Mouse (Mus musculus): ENCODE results near the gene Gm29666. TPM values are rescaled to one million over a fixed set of nuclear protein-coding genes. Genes with fewer than 3 reads are reported as not detected.

Gene Gm29666
- polyA plus RNA-seq, 1 experiment from 2014 or later = 0.62 TPM

GRCm38 (mm10) chr15:84953259-84953658, 33.4 kb upstream of the Gm29666 start:
- no peak overlapping the region for H3K4me3 ChIP-seq (ENCODE audit: low read length)
- 92% methylated on average over 11 of the region's 11 CpGs for WGBS
- H3K36me3 ChIP-seq (ENCODE audit: control insufficient read depth, insufficient read depth, low read length) = peaks cover 11% of the 10 kb centered on the region
- H3K27ac ChIP-seq (ENCODE audit: low read length) = no peak overlapping the region
- H3K4me2 ChIP-seq (ENCODE audit: low read depth, low read length) = no peak overlapping the region
- H3K4me1 ChIP-seq (ENCODE audit: control insufficient read depth, insufficient read depth, low read length) = no peaks in the 10 kb centered on the region
- H3K27me3 ChIP-seq (replicated peaks; ENCODE audit: control insufficient read depth, insufficient read depth, low read length) = no peaks in the 10 kb centered on the region
- ATAC-seq = no peak
- no peaks in the 10 kb centered on the region for H3K9me3 ChIP-seq (ENCODE audit: control insufficient read depth, low read length)
- no peak overlapping the region for H3K9ac ChIP-seq (ENCODE audit: low read depth, low read length)

- Histone ChIP-seq H3K36me3 (ENCODE audit: control insufficient read depth, insufficient read depth, low read length) (peaks cover 11% of the 10 kb centered on the region), H3K4me1 (ENCODE audit: control insufficient read depth, insufficient read depth, low read length) (no peaks in the 10 kb centered on the region)
- ATAC-seq = no peak
Measured at GRCm38 (mm10) chr15:84950053-84950452, 30.2 kb upstream of the Gm29666 start.

GRCm38 (mm10) chr15:84948990-84949389, 29.2 kb upstream of the Gm29666 start:
- no peak overlapping the region for H3K27ac ChIP-seq (ENCODE audit: low read length)
- WGBS = 89% methylated on average over 14 of the region's 14 CpGs
- no peak overlapping the region for H3K4me3 ChIP-seq (ENCODE audit: low read length)
- H3K27me3 ChIP-seq (replicated peaks; ENCODE audit: control insufficient read depth, insufficient read depth, low read length) = no peaks in the 10 kb centered on the region
- no peak overlapping the region for H3K4me2 ChIP-seq (ENCODE audit: low read depth, low read length)
- no peak for ATAC-seq
- H3K36me3 ChIP-seq (ENCODE audit: control insufficient read depth, insufficient read depth, low read length) = peaks cover 11% of the 10 kb centered on the region
- H3K9me3 ChIP-seq (ENCODE audit: control insufficient read depth, low read length) = no peaks in the 10 kb centered on the region
- H3K4me1 ChIP-seq (ENCODE audit: control insufficient read depth, insufficient read depth, low read length) = no peaks in the 10 kb centered on the region
- no peak overlapping the region for H3K9ac ChIP-seq (ENCODE audit: low read depth, low read length)

More at GRCm38 (mm10) chr15:84950053-84950452, 30.2 kb upstream of the Gm29666 start:
- WGBS = 83% methylated on average over 4 of the region's 4 CpGs
- Histone ChIP-seq H3K27me3 (replicated peaks; ENCODE audit: control insufficient read depth, insufficient read depth, low read length) (no peaks in the 10 kb centered on the region), H3K27ac (ENCODE audit: low read length) (no peak overlapping the region), H3K4me2 (ENCODE audit: low read depth, low read length) (no peak overlapping the region), H3K4me3 (ENCODE audit: low read length) (no peak overlapping the region), H3K9me3 (ENCODE audit: control insufficient read depth, low read length) (no peaks in the 10 kb centered on the region), H3K9ac (ENCODE audit: low read depth, low read length) (no peak overlapping the region)

DNA sequence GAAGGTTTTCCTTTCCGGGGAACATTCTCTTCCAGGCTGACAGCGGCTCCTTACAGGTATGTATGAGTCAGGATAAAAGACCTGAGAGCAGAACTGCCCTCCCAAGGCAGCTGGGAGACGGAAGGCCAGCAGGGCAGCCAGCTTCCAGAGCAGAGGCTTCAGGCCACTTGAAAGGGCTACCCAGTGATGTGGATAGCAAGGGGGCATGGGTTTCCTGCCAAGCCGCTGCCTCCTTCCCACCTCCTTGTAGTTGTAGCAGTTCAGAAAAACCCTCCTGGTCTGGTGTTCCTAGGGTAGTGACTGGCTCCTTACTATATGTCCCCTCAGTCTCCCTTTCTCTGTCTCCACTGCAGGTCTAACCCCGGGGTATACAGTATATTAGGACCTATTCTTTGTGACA, 24.5 kb upstream of the Gm29666 start:
- H3K4me2 ChIP-seq (ENCODE audit: low read depth, low read length) = no peak overlapping the region
- no peaks in the 10 kb centered on the region for H3K4me1 ChIP-seq (ENCODE audit: control insufficient read depth, insufficient read depth, low read length)
- no peaks in the 10 kb centered on the region for H3K27me3 ChIP-seq (replicated peaks; ENCODE audit: control insufficient read depth, insufficient read depth, low read length)
- WGBS = 83% methylated on average over 5 of the region's 5 CpGs
- H3K4me3 ChIP-seq (ENCODE audit: low read length) = no peak overlapping the region
- H3K36me3 ChIP-seq (ENCODE audit: control insufficient read depth, insufficient read depth, low read length) = peaks cover 16% of the 10 kb centered on the region
- no peak overlapping the region for H3K9ac ChIP-seq (ENCODE audit: low read depth, low read length)
- ATAC-seq = no peak
- H3K9me3 ChIP-seq (ENCODE audit: control insufficient read depth, low read length) = no peaks in the 10 kb centered on the region
- H3K27ac ChIP-seq (ENCODE audit: low read length) = no peak overlapping the region

- Histone ChIP-seq H3K27me3 (replicated peaks; ENCODE audit: control insufficient read depth, insufficient read depth, low read length) (no peaks in the 10 kb centered on the region), H3K4me3 (ENCODE audit: low read length) (no peak overlapping the region), H3K4me1 (ENCODE audit: control insufficient read depth, insufficient read depth, low read length) (no peaks in the 10 kb centered on the region), H3K9me3 (ENCODE audit: control insufficient read depth, low read length) (no peaks in the 10 kb centered on the region), H3K9ac (ENCODE audit: low read depth, low read length) (no peak overlapping the region), H3K36me3 (ENCODE audit: control insufficient read depth, insufficient read depth, low read length) (peaks cover 18% of the 10 kb centered on the region), H3K4me2 (ENCODE audit: low read depth, low read length) (no peak overlapping the region), H3K27ac (ENCODE audit: low read length) (no peak overlapping the region)
- 70% methylated on average over 11 of the region's 11 CpGs for WGBS
- ATAC-seq = no peak
Measured at GRCm38 (mm10) chr15:84942647-84943285, 22.9 kb upstream of the Gm29666 start.

DNA sequence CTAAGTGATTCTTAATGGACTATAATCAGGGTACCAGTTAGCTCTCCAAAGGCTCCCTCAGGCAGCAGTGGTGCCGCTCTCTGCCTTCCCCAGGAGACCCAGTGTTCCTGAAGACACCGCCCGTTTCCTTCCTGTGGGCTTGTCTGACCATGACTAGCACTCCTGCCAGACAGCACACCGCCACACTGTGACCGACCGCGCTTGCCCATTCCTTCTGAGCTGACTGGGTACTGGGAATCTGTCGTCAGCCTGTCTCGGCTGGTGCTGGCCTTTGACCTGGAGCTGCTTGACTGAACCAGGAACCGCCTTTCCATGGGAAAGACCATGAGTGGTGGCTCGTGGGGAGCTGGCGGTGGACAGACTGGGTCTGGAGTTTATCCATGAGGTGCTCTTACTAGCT, 20.3 kb upstream of the Gm29666 start:
- WGBS = 74% methylated on average over 12 of the region's 12 CpGs
- no peak overlapping the region for H3K9ac ChIP-seq (ENCODE audit: low read depth, low read length)
- H3K4me3 ChIP-seq (ENCODE audit: low read length) = no peak overlapping the region
- no peaks in the 10 kb centered on the region for H3K27me3 ChIP-seq (replicated peaks; ENCODE audit: control insufficient read depth, insufficient read depth, low read length)
- ATAC-seq = no peak
- H3K36me3 ChIP-seq (ENCODE audit: control insufficient read depth, insufficient read depth, low read length) = peaks cover 33% of the 10 kb centered on the region
- H3K9me3 ChIP-seq (ENCODE audit: control insufficient read depth, low read length) = no peaks in the 10 kb centered on the region
- no peak overlapping the region for H3K27ac ChIP-seq (ENCODE audit: low read length)
- H3K4me1 ChIP-seq (ENCODE audit: control insufficient read depth, insufficient read depth, low read length) = no peaks in the 10 kb centered on the region
- no peak overlapping the region for H3K4me2 ChIP-seq (ENCODE audit: low read depth, low read length)

DNA sequence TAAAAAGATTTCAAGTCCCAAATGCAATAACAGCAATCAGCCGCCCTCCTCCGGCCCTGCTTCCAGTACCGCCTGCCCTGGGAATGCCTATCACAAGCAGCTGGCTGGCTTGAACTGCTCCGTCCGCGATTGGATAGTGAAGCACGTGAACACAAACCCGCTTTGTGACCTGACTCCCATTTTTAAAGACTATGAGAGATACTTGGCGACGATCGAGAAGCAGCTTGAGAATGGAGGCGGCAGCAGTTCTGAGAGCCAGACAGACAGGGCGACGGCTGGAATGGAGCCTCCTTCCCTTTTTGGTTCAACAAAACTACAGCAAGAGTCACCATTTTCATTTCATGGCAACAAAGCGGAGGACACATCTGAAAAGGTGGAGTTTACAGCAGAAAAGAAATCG, 15.1 kb upstream of the Gm29666 start:
- Histone ChIP-seq H3K4me1 (ENCODE audit: control insufficient read depth, insufficient read depth, low read length) (no peaks in the 10 kb centered on the region), H3K27ac (ENCODE audit: low read length) (no peak overlapping the region), H3K9ac (ENCODE audit: low read depth, low read length) (no peak overlapping the region), H3K36me3 (ENCODE audit: control insufficient read depth, insufficient read depth, low read length) (peaks cover 40% of the 10 kb centered on the region), H3K27me3 (replicated peaks; ENCODE audit: control insufficient read depth, insufficient read depth, low read length) (no peaks in the 10 kb centered on the region), H3K4me2 (ENCODE audit: low read depth, low read length) (no peak overlapping the region), H3K4me3 (ENCODE audit: low read length) (no peak overlapping the region), H3K9me3 (ENCODE audit: control insufficient read depth, low read length) (no peaks in the 10 kb centered on the region)
- WGBS = 89% methylated on average over 16 of the region's 16 CpGs
- ATAC-seq = no peak

GRCm38 (mm10) chr15:84932351-84932750, 12.5 kb upstream of the Gm29666 start:
- Histone ChIP-seq H3K4me2 (ENCODE audit: low read depth, low read length) (no peak overlapping the region), H3K36me3 (ENCODE audit: control insufficient read depth, insufficient read depth, low read length) (peaks cover 37% of the 10 kb centered on the region), H3K4me1 (ENCODE audit: control insufficient read depth, insufficient read depth, low read length) (no peaks in the 10 kb centered on the region), H3K27me3 (replicated peaks; ENCODE audit: control insufficient read depth, insufficient read depth, low read length) (no peaks in the 10 kb centered on the region), H3K4me3 (ENCODE audit: low read length) (no peak overlapping the region), H3K9ac (ENCODE audit: low read depth, low read length) (no peak overlapping the region), H3K27ac (ENCODE audit: low read length) (no peak overlapping the region), H3K9me3 (ENCODE audit: control insufficient read depth, low read length) (no peaks in the 10 kb centered on the region)
- no peak for ATAC-seq
- WGBS = 51% methylated on average over 5 of the region's 5 CpGs

DNA sequence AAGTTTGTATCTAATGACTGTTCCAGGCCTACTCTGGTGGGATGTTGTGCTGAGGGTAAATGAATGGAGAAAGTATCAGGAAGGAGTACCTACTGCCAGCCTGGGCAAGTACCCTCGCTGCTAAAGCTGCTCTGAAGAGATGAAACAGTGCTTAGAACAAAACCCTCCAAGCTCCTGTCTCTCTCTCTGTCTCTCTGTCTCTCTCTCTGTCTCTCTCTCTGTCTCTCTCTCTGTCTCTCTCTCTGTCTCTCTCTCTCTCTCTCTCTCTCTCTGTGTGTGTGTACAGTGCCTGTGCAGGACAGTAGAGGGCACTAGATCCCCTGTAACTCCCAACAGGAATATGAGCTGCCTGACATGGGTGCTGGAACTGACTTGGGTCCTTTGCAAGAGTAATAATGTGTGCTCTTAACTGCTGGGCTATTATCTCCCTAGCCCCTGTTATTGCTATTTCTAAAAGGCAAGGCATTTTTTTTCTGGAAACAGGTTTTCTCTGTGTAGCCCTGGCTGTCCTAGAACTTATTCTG, 5.7 kb upstream of the Gm29666 start:
- WGBS = 75% methylated on average over 1 of the region's 1 CpGs
- H3K4me1 ChIP-seq (ENCODE audit: control insufficient read depth, insufficient read depth, low read length) = peaks cover 14% of the 10 kb centered on the region
- no peak overlapping the region for H3K9ac ChIP-seq (ENCODE audit: low read depth, low read length)
- H3K4me3 ChIP-seq (ENCODE audit: low read length) = peak overlapping the region; percentile 97; the same call in 1 of the 2 replicates
- H3K27ac ChIP-seq (ENCODE audit: low read length) = no peak overlapping the region
- no peaks in the 10 kb centered on the region for H3K27me3 ChIP-seq (replicated peaks; ENCODE audit: control insufficient read depth, insufficient read depth, low read length)
- H3K36me3 ChIP-seq (ENCODE audit: control insufficient read depth, insufficient read depth, low read length) = peaks cover 5% of the 10 kb centered on the region; the same call in 1 of the 2 replicates
- H3K9me3 ChIP-seq (ENCODE audit: control insufficient read depth, low read length) = no peaks in the 10 kb centered on the region
- H3K4me2 ChIP-seq (ENCODE audit: low read depth, low read length) = peak overlapping the region; percentile 50; the same call in 1 of the 2 replicates
- ATAC-seq = no peak
